Comparison of ENCODE assay signal across 8 mouse cellular contexts in genomic region chr19:41835816-41836215, GRCm38 (mm10). TPM values are rescaled to one million over a fixed set of nuclear protein-coding genes. Genes with fewer than 3 reads are reported as not detected.
DNase-seq lines count a peak whose midpoint lies in the region; ATAC-seq lines count a peak whose summit lies in the region.

No protein-coding gene starts in this region.

- H3K9me3 ChIP-seq in kidney, embryonic 16.5 days (ENCODE audit: low read length), result no peaks in the 10 kb centered on the region
- H3K9me3 ChIP-seq in forebrain, embryonic 13.5 days (replicated peaks), result no peaks in the 10 kb centered on the region
- no peaks in the 10 kb centered on the region for H3K9me3 ChIP-seq in intestine, embryonic 15.5 days

- no peak overlapping the region for H3K9ac ChIP-seq in kidney, embryonic 16.5 days (replicated peaks; ENCODE audit: low read length)
- peak overlapping the region; percentile 46 for H3K9ac ChIP-seq in forebrain, embryonic 13.5 days
- H3K9ac ChIP-seq in intestine, embryonic 15.5 days, result no peak overlapping the region

- 3% methylated on average over 6 of the region's 6 CpGs for WGBS in kidney, embryonic 16.5 days
- WGBS in forebrain, embryonic 13.5 days, result 0% methylated on average over 6 of the region's 6 CpGs
- 2% methylated on average over 6 of the region's 6 CpGs for WGBS in intestine, embryonic 15.5 days

- no peak overlapping the region for H3K4me3 ChIP-seq in kidney, embryonic 16.5 days (ENCODE audit: low read length)
- peak overlapping the region; percentile 19 for H3K4me3 ChIP-seq in forebrain, embryonic 13.5 days
- H3K4me3 ChIP-seq in intestine, embryonic 15.5 days (replicated peaks), result no peak overlapping the region

- peaks cover 26% of the 10 kb centered on the region for H3K27me3 ChIP-seq in kidney, embryonic 16.5 days (ENCODE audit: insufficient read depth, low read length)
- H3K27me3 ChIP-seq in forebrain, embryonic 13.5 days, result 0 out of 2 replicates have a peak, but pooled peaks cover 5% of the 10 kb centered on the region
- H3K27me3 ChIP-seq in intestine, embryonic 15.5 days (replicated peaks), result peaks cover 6% of the 10 kb centered on the region; the same call in 1 of the 2 replicates

- DNase-seq in kidney, adult 11 months, result no peak
- peak; percentile 63 for DNase-seq in adrenal gland, postnatal 10 days
- peak; percentile 48 for DNase-seq in lung, postnatal 14 days
- peak; percentile 81 to 84 for DNase-seq in spleen, postnatal 4 days (ENCODE audit: low spot score in 2 of 2)
- DNase-seq in cerebellum, adult 11 months, result no peak

- H3K4me1 ChIP-seq in kidney, embryonic 16.5 days (ENCODE audit: insufficient read depth, low read length), result peaks cover 18% of the 10 kb centered on the region
- peaks cover 52% of the 10 kb centered on the region for H3K4me1 ChIP-seq in forebrain, embryonic 13.5 days
- peaks cover 17% of the 10 kb centered on the region for H3K4me1 ChIP-seq in intestine, embryonic 15.5 days (replicated peaks)

- ATAC-seq in kidney, embryonic 16.5 days (ENCODE audit: low FRiP score, low TSS enrichment), result peak; percentile 53; the same call in 1 of the 2 replicates
- peak; percentile 85 for ATAC-seq in forebrain, embryonic 13.5 days
- ATAC-seq in intestine, embryonic 15.5 days, result peak; percentile 77

- peak overlapping the region; percentile 6; the same call in 1 of the 2 replicates for H3K4me2 ChIP-seq in kidney, embryonic 16.5 days (replicated peaks; ENCODE audit: low read depth, low read length)
- H3K4me2 ChIP-seq in forebrain, embryonic 13.5 days, result peak overlapping the region; percentile 50
- peak overlapping the region; percentile 33; the same call in 1 of the 2 replicates for H3K4me2 ChIP-seq in intestine, embryonic 15.5 days (replicated peaks)

- H3K36me3 ChIP-seq in kidney, embryonic 16.5 days (ENCODE audit: insufficient read depth, low read length), result no peaks in the 10 kb centered on the region
- H3K36me3 ChIP-seq in forebrain, embryonic 13.5 days (ENCODE audit: poor library complexity, severe bottlenecking), result no peaks in the 10 kb centered on the region
- no peaks in the 10 kb centered on the region for H3K36me3 ChIP-seq in intestine, embryonic 15.5 days

- no peak overlapping the region for H3K27ac ChIP-seq in kidney, embryonic 16.5 days (ENCODE audit: low read length)
- H3K27ac ChIP-seq in forebrain, embryonic 13.5 days, result peak overlapping the region; percentile 83
- peak overlapping the region; percentile 8 for H3K27ac ChIP-seq in intestine, embryonic 15.5 days

RNA-seq across cellular contexts. Expression of gene Frat1, which starts 6.0 kb away (rescaled TPM):
- polyA plus RNA-seq in kidney, embryonic 16.5 days (2015; fragmentation: Nextera tagmentation; extraction: Ambion mirVana), result 6.2 and 6.5 TPM in 2 replicates
- 10 to 100 TPM in 1 of 2 experiments, 1 to 10 TPM in 1; 8.6 to 11.7 TPM for total RNA-seq in adrenal gland, postnatal 10 days (2021)
- polyA plus RNA-seq in forebrain, embryonic 13.5 days (2015; fragmentation: Nextera tagmentation; extraction: Ambion mirVana), result 25.7 and 27.3 TPM in 2 replicates
- 12.8 and 13.5 TPM in 2 replicates for polyA plus RNA-seq in intestine, embryonic 15.5 days (2015; fragmentation: Nextera tagmentation; extraction: Ambion mirVana)

RNA-seq across cellular contexts. Expression of gene Frat2, which starts 12.1 kb away (rescaled TPM):
- 3.7 and 4.7 TPM in 2 replicates for polyA plus RNA-seq in kidney, embryonic 16.5 days (2015; fragmentation: Nextera tagmentation; extraction: Ambion mirVana)
- total RNA-seq in adrenal gland, postnatal 10 days (2021), result 1 to 10 TPM; 4.8 to 7.1 TPM
- polyA plus RNA-seq in forebrain, embryonic 13.5 days (2015; fragmentation: Nextera tagmentation; extraction: Ambion mirVana), result 10.4 and 12.4 TPM in 2 replicates
- 10.5 and 10.7 TPM in 2 replicates for polyA plus RNA-seq in intestine, embryonic 15.5 days (2015; fragmentation: Nextera tagmentation; extraction: Ambion mirVana)

RNA-seq across cellular contexts. Expression of gene Arhgap19, which starts 34.0 kb away (rescaled TPM):
- polyA plus RNA-seq in kidney, embryonic 16.5 days (2015; fragmentation: Nextera tagmentation; extraction: Ambion mirVana), result 28.0 and 31.1 TPM in 2 replicates
- 1 to 10 TPM; 7.6 to 8.6 TPM for total RNA-seq in adrenal gland, postnatal 10 days (2021)
- 20.4 and 21.5 TPM in 2 replicates for polyA plus RNA-seq in forebrain, embryonic 13.5 days (2015; fragmentation: Nextera tagmentation; extraction: Ambion mirVana)
- polyA plus RNA-seq in intestine, embryonic 15.5 days (2015; fragmentation: Nextera tagmentation; extraction: Ambion mirVana), result 18.4 and 19.4 TPM in 2 replicates

Comparison
In these comparisons a context has a peak if more than half of its experiments do, and no peak if none do; other contexts are left out.
1. DNase-seq: peak in adrenal gland, postnatal 10 days (single experiment), lung, postnatal 14 days (single experiment) and spleen, postnatal 4 days (2 of 2); none in kidney, adult 11 months (single experiment) and cerebellum, adult 11 months (single experiment).
2. Peak in every context shown above with its lines, with median percentiles within 50 percentile points of each other: ATAC-seq and H3K4me2 ChIP-seq.